In the genomic region with DNA sequence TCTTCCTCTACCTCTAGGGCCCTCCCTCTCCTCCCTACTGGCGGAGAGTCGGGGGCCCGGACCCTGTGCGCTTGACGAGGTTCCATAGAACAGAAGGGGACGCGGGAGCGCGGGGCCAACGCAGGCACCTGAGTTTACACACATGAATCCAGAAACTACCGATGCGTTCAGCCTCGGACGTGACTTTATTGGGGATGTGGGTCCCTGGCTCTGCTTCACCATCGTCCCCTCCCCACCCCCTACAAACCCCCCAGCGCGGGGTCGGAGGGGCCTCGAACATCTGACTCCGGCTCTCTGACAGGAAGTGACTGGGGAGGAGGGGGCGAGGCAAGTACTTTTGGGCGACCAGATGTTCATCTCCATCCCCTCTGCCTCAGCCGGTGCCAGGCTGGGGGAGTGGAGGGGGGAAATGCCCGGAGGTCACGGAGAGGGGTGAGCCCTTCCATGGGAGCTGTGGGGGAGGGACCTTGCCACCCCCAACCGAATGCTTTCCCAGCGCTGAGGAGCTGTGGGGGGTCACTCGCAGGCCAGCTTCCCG, we compare ENCODE assay signal across 8 mouse cellular contexts. TPM values are rescaled to one million over a fixed set of nuclear protein-coding genes. Genes with fewer than 3 reads are reported as not detected.
A peak's percentile ranks its signal among the peaks of the same experiment; 100 is the strongest.
DNase-seq lines count a peak whose midpoint lies in the region; ATAC-seq lines count a peak whose summit lies in the region.

No protein-coding gene starts in this region.

- H3K4me1 ChIP-seq in megakaryocyte, embryonic 14.5 days, result peaks cover 30% of the 10 kb centered on the region
- H3K4me1 ChIP-seq in forebrain, embryonic 15.5 days, result peaks cover 26% of the 10 kb centered on the region
- H3K4me1 ChIP-seq in limb, embryonic 13.5 days, result peaks cover 43% of the 10 kb centered on the region
- peaks cover 40% of the 10 kb centered on the region for H3K4me1 ChIP-seq in stomach, embryonic 14.5 days (ENCODE audit: control insufficient read depth, insufficient read depth, low read length)

- no peaks in the 10 kb centered on the region for H3K36me3 ChIP-seq in megakaryocyte, embryonic 14.5 days (replicated peaks; ENCODE audit: low read length)
- H3K36me3 ChIP-seq in forebrain, embryonic 15.5 days, result no peaks in the 10 kb centered on the region
- no peaks in the 10 kb centered on the region for H3K36me3 ChIP-seq in limb, embryonic 13.5 days
- H3K36me3 ChIP-seq in stomach, embryonic 14.5 days (ENCODE audit: control insufficient read depth, insufficient read depth, low read length), result peaks cover 7% of the 10 kb centered on the region; the same call in 1 of the 2 replicates

- peak overlapping the region; percentile 83 for H3K4me2 ChIP-seq in forebrain, embryonic 15.5 days (replicated peaks)
- peak overlapping the region; percentile 93 for H3K4me2 ChIP-seq in limb, embryonic 13.5 days (replicated peaks)
- peak overlapping the region; percentile 76 for H3K4me2 ChIP-seq in stomach, embryonic 14.5 days (replicated peaks; ENCODE audit: low read depth, low read length)

- H3K9ac ChIP-seq in forebrain, embryonic 15.5 days (replicated peaks), result peak overlapping the region; percentile 50
- peak overlapping the region; percentile 76 for H3K9ac ChIP-seq in limb, embryonic 13.5 days
- H3K9ac ChIP-seq in stomach, embryonic 14.5 days (replicated peaks; ENCODE audit: low read depth, low read length), result peak overlapping the region; percentile 73

- no peak for DNase-seq in frontal cortex, postnatal 14 days (ENCODE audit: low spot score in 2 of 2)
- DNase-seq in layer of hippocampus, postnatal 14 days (ENCODE audit: low spot score in 2 of 2), result no peak

- H3K4me3 ChIP-seq in megakaryocyte, embryonic 14.5 days (replicated peaks), result peak overlapping the region; percentile 91
- H3K4me3 ChIP-seq in forebrain, embryonic 15.5 days, result peak overlapping the region; percentile 56
- H3K4me3 ChIP-seq in limb, embryonic 13.5 days, result peak overlapping the region; percentile 90
- peak overlapping the region; percentile 94 for H3K4me3 ChIP-seq in stomach, embryonic 14.5 days (ENCODE audit: low read depth, low read length)

- peaks cover 96% of the 10 kb centered on the region for H3K27me3 ChIP-seq in megakaryocyte, embryonic 14.5 days (replicated peaks)
- H3K27me3 ChIP-seq in forebrain, embryonic 15.5 days, result peaks cover 11% of the 10 kb centered on the region
- no peaks in the 10 kb centered on the region for H3K27me3 ChIP-seq in limb, embryonic 13.5 days
- H3K27me3 ChIP-seq in stomach, embryonic 14.5 days (ENCODE audit: control insufficient read depth, insufficient read depth, low read length), result no peaks in the 10 kb centered on the region

- H3K9me3 ChIP-seq in megakaryocyte, embryonic 14.5 days, result peaks cover 6% of the 10 kb centered on the region; the same call in 1 of the 2 replicates
- no peaks in the 10 kb centered on the region for H3K9me3 ChIP-seq in forebrain, embryonic 15.5 days
- H3K9me3 ChIP-seq in limb, embryonic 13.5 days, result no peaks in the 10 kb centered on the region
- H3K9me3 ChIP-seq in stomach, embryonic 14.5 days (ENCODE audit: control insufficient read depth, low read depth, low read length), result no peaks in the 10 kb centered on the region

- H3K27ac ChIP-seq in forebrain, embryonic 15.5 days (replicated peaks), result no peak overlapping the region
- peak overlapping the region; percentile 98 for H3K27ac ChIP-seq in limb, embryonic 13.5 days
- peak overlapping the region; percentile 100 for H3K27ac ChIP-seq in stomach, embryonic 14.5 days (ENCODE audit: low read length)

- WGBS in forebrain, embryonic 15.5 days, result 1% methylated on average over 28 of the region's 29 CpGs
- WGBS in limb, embryonic 13.5 days, result 1% methylated on average over 29 of the region's 29 CpGs
- WGBS in stomach, embryonic 14.5 days, result under 1% methylated on average over 29 of the region's 29 CpGs

- ATAC-seq in megakaryocyte, adult 5-6 weeks (ENCODE audit: poor library complexity, severe bottlenecking), result no peak
- no peak; the same call in 1 of the 2 replicates for ATAC-seq in forebrain, embryonic 15.5 days (replicated peaks)
- peak; percentile 4; the same call in 1 of the 2 replicates for ATAC-seq in limb, embryonic 13.5 days (ENCODE audit: low FRiP score, low read depth)
- ATAC-seq in stomach, embryonic 14.5 days (ENCODE audit: insufficient number of reproducible peaks, insufficient read depth, low FRiP score, low read depth), result no peak; the same call in 1 of the 2 replicates
- ATAC-seq in megakaryocyte progenitor cell, adult 5-6 weeks (replicated peaks; ENCODE audit: poor library complexity), result no peak

RNA-seq across cellular contexts. Expression of a gene that starts 0.8 kb away (rescaled TPM):
- polyA plus RNA-seq in megakaryocyte, embryonic 14.5 days (2012; ENCODE audit: insufficient read depth, low replicate concordance), result 0.26 TPM in 1 of 2 replicates, not detected in the other
- not detected in 2 replicates for total RNA-seq in megakaryocyte, adult 5-6 weeks (2015)
- total RNA-seq in megakaryocyte, adult 5-6 weeks (2017), result not detected in 2 replicates
- 1.9 TPM in 2 replicates for polyA plus RNA-seq in forebrain, embryonic 15.5 days (2015; fragmentation: Nextera tagmentation; extraction: Ambion mirVana)
- polyA plus RNA-seq in limb, embryonic 13.5 days (2015; fragmentation: Nextera tagmentation; extraction: Ambion mirVana), result 14.9 and 15.4 TPM in 2 replicates
- 15.7 and 16.0 TPM in 2 replicates for polyA plus RNA-seq in stomach, embryonic 14.5 days (2014; fragmentation: Nextera tagmentation; extraction: Ambion mirVana)
- total RNA-seq in megakaryocyte progenitor cell, adult 5-6 weeks (2015), result 0.15 and 1.9 TPM in 2 replicates
- 0.04 TPM in 1 of 2 replicates, not detected in the other for total RNA-seq in megakaryocyte progenitor cell, adult 5-6 weeks (2017)
- total RNA-seq in layer of hippocampus, postnatal 14 days (2021), result 1 to 10 TPM; 5.1 to 5.7 TPM

RNA-seq across cellular contexts. Expression of a gene that starts 13.6 kb away (rescaled TPM):
- 2.7 TPM in 1 of 2 replicates, not detected in the other for polyA plus RNA-seq in megakaryocyte, embryonic 14.5 days (2012; ENCODE audit: insufficient read depth, low replicate concordance)
- not detected in 2 replicates for total RNA-seq in megakaryocyte, adult 5-6 weeks (2015)
- not detected in 2 replicates for total RNA-seq in megakaryocyte, adult 5-6 weeks (2017)
- polyA plus RNA-seq in forebrain, embryonic 15.5 days (2015; fragmentation: Nextera tagmentation; extraction: Ambion mirVana), result 1.2 and 1.8 TPM in 2 replicates
- polyA plus RNA-seq in limb, embryonic 13.5 days (2015; fragmentation: Nextera tagmentation; extraction: Ambion mirVana), result 7.1 and 7.5 TPM in 2 replicates
- polyA plus RNA-seq in stomach, embryonic 14.5 days (2014; fragmentation: Nextera tagmentation; extraction: Ambion mirVana), result 5.2 and 6.6 TPM in 2 replicates
- total RNA-seq in megakaryocyte progenitor cell, adult 5-6 weeks (2015), result not detected in 2 replicates
- total RNA-seq in megakaryocyte progenitor cell, adult 5-6 weeks (2017), result not detected in 2 replicates
- total RNA-seq in layer of hippocampus, postnatal 14 days (2021), result not detected

RNA-seq across cellular contexts. Expression of a gene that starts 23.2 kb away (rescaled TPM):
- polyA plus RNA-seq in megakaryocyte, embryonic 14.5 days (2012; ENCODE audit: insufficient read depth, low replicate concordance), result 4,291 and 7,093 TPM in 2 replicates
- total RNA-seq in megakaryocyte, adult 5-6 weeks (2015), result 1,429 and 1,585 TPM in 2 replicates
- total RNA-seq in megakaryocyte, adult 5-6 weeks (2017), result 468 and 491 TPM in 2 replicates
- polyA plus RNA-seq in forebrain, embryonic 15.5 days (2015; fragmentation: Nextera tagmentation; extraction: Ambion mirVana), result 359 and 384 TPM in 2 replicates
- polyA plus RNA-seq in limb, embryonic 13.5 days (2015; fragmentation: Nextera tagmentation; extraction: Ambion mirVana), result 580 and 609 TPM in 2 replicates
- polyA plus RNA-seq in stomach, embryonic 14.5 days (2014; fragmentation: Nextera tagmentation; extraction: Ambion mirVana), result 797 and 911 TPM in 2 replicates
- total RNA-seq in megakaryocyte progenitor cell, adult 5-6 weeks (2015), result 3,042 and 3,166 TPM in 2 replicates
- total RNA-seq in megakaryocyte progenitor cell, adult 5-6 weeks (2017), result 795 and 921 TPM in 2 replicates
- 100 to 1,000 TPM; 394 to 418 TPM for total RNA-seq in layer of hippocampus, postnatal 14 days (2021)

RNA-seq across cellular contexts. Expression of a gene that starts 38.1 kb away (rescaled TPM):
- polyA plus RNA-seq in megakaryocyte, embryonic 14.5 days (2012; ENCODE audit: insufficient read depth, low replicate concordance), result 33.1 and 40.3 TPM in 2 replicates
- 11.5 and 11.9 TPM in 2 replicates for total RNA-seq in megakaryocyte, adult 5-6 weeks (2015)
- total RNA-seq in megakaryocyte, adult 5-6 weeks (2017), result 7.5 and 14.3 TPM in 2 replicates
- polyA plus RNA-seq in forebrain, embryonic 15.5 days (2015; fragmentation: Nextera tagmentation; extraction: Ambion mirVana), result 25.9 and 27.4 TPM in 2 replicates
- 36.0 and 37.3 TPM in 2 replicates for polyA plus RNA-seq in limb, embryonic 13.5 days (2015; fragmentation: Nextera tagmentation; extraction: Ambion mirVana)
- polyA plus RNA-seq in stomach, embryonic 14.5 days (2014; fragmentation: Nextera tagmentation; extraction: Ambion mirVana), result 26.5 and 29.9 TPM in 2 replicates
- total RNA-seq in megakaryocyte progenitor cell, adult 5-6 weeks (2015), result 28.7 and 34.8 TPM in 2 replicates
- 11.0 and 14.8 TPM in 2 replicates for total RNA-seq in megakaryocyte progenitor cell, adult 5-6 weeks (2017)
- total RNA-seq in layer of hippocampus, postnatal 14 days (2021), result 10 to 100 TPM; 23.0 to 28.2 TPM
